Mouse (Mus musculus) brown adipose tissue, adult 24 weeks (tissue): ENCODE results near the gene Wnt9b. TPM values are rescaled to one million over a fixed set of nuclear protein-coding genes. Genes with fewer than 3 reads are reported as not detected.
A peak's percentile ranks its signal among the peaks of the same experiment; 100 is the strongest.

Experiments used
- H3K27ac ChIP-seq: fragments of 200-500 bp; replicated peaks from 2 replicates; pipeline ENCODE4 v1.5.1; 2012; ENCODE audit warnings: low read depth, mild to moderate bottlenecking, low read length
- H3K4me1 ChIP-seq: fragments of 200-500 bp; 2 replicates; pipeline ENCODE4 v1.6.1; 2012; ENCODE audit warnings: low read length, mixed read lengths; ENCODE audit not compliant: control insufficient read depth, insufficient read depth, insufficient read length
- H3K4me3 ChIP-seq: fragments of 200-500 bp; 2 replicates; pipeline ENCODE4 v1.5.1; 2012; ENCODE audit warnings: low read depth, mild to moderate bottlenecking, low read length, moderate library complexity; ENCODE audit not compliant: insufficient read depth
- polyA plus RNA-seq: library from polyadenylated mRNA; stranded (reverse); fragments of >200 nt; gene quantifications from 2 replicates; pipeline ENCODE4 v1.2.4, GENCODE M21; 2012; ENCODE audit not compliant: missing spikeins, insufficient read depth, insufficient read length

Wnt9b gene
- polyA plus RNA-seq, 1 experiment: not detected

DNA sequence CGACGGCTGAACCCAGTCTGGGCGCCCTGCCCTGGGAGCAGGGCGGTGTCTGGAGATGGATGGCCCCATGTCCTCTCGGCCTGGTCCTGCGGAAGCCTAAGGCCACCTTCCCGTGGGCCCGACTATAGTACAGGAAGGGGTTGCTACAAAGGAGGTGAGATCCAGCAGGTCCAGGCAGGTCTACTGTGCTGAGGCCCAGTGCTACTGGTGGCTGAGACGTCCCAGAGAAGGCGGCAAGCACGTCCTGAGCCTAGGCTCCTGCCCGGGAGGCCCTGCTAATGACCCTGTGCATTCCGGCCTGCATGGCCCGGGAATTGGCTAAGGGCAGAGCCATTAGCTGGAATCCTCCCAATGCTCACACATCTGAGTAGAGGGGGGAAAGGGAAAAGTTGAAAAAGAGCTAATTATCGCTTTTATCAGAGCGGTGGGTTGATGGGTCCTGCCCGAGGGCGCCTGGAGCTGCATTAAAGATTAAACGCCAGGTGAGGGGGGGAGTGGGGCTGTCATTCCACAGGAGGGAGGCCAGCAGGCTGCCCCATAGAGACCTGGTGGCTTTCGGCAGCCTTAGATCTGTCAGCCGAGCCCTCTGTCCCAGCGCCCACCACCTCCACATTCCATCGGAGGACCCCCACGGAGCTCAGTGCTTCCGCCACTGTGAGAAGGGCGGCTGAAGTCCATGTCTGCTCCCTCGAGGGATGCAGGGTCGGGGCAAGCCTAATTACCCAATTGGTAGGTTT lies 37.6 kb downstream of the Wnt9b start:
- no peak overlapping the region for H3K27ac ChIP-seq
- H3K4me1 ChIP-seq: no peaks in the 10 kb centered on the region
- H3K4me3 ChIP-seq: no peak overlapping the region

DNA sequence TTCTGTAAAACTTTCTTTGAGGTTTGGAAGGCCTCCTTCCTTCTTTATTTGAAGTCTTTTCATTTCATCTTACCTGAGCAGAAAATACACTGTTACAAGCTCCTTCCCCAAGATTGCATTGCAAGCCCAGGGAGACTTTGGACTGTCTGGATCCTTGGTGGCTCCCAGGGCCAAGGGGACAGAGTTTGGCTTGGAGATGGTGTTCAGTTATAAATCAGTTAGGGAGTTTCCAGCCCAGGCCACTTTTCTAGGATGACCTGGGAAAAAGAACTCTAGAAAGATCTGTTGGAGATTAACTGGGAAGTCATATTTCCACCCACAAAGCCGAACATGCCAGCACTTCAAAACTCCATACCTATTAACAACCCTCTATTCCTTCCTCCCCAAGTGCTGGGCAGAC lies 39.6 kb downstream of the Wnt9b start:
- peaks cover 6% of the 10 kb centered on the region for H3K4me1 ChIP-seq
- no peak overlapping the region for H3K4me3 ChIP-seq
- no peak overlapping the region for H3K27ac ChIP-seq

DNA sequence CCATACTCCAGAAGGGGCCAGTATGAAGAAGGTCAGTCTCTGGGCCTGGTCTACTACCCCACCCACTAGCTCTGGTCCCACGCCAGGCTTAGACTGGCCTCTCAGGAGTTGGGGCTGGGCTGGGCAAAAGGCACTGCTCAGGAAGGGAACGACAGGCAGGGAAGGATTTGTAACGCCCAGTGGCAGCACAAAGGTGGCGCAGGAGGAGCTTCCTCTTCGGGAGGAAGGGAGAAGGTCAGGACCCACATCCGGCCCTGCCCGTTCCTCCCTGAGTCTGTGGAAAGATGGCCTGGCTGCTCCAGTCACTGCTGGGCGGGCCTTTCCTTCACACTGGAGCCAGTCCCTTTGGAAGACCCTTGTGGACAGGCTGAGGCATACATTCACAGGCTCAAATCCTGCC lies 42.6 kb downstream of the Wnt9b start:
- Histone ChIP-seq H3K4me1 (peaks cover 6% of the 10 kb centered on the region), H3K4me3 (no peak overlapping the region), H3K27ac (peak overlapping the region; percentile 89)

DNA sequence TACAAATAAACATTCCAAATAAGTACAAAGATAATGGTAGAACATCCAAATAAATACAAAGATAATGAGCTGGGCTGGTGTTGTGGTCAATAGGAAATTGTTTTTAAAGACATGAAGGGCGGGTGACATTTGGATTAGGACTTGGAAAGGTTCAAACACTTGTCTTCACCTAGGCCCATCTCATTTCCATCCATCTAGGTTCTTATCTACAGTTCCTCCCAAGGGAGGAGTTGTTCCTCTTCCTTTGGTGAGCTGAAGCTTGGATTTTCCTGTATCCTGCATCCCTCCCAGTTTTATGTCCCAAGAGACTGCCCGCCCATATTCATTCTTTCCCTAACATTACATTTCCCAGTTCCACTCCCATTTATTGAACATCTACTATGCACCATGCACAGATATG lies 51.4 kb downstream of the Wnt9b start:
- Histone ChIP-seq H3K4me3 (peak overlapping the region; percentile 91), H3K4me1 (0 out of 2 replicates have a peak, but pooled peaks cover 2% of the 10 kb centered on the region), H3K27ac (peak overlapping the region; percentile 100)

DNA sequence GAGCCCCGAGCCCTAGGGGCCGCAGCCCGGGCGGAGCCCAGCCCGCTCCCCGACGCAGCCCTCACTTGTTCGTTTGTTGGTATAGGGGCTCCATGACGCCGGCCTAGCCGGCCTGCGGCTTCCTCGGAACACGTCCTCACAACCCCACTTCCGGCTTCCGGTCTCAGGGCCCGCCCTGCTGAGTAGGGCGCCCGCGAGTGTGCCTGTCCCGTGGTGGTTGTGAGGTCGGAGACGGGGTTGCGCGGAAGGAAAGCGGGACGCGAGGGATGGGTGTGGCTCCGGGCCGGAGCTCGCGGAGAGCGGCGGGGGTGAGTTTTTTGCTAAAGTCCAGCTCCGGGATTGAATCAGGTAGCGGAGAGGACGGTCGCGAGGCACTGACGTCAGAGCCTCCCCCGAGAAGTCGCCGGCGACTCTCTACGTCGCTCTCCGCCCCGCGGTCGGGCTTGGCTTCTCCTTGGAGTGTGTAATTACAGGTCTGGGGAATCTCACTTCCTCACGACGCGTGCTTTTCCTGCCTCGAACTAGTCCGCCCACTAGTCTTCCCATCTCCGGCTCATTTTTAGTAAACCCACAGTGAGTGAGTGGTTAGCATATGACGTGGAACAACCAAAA lies 52.0 kb downstream of the Wnt9b start, which contains the start of gene Gosr2:
Gosr2 (minus strand) TSS at position 334 of the 612 bp plus-strand sequence.
- peaks cover 2% of the 10 kb centered on the region; the same call in 1 of the 2 replicates for H3K4me1 ChIP-seq
- peak within 1 kb of the TSS; percentile 91 for H3K4me3 ChIP-seq
- H3K27ac ChIP-seq: peak within 1 kb of the TSS; percentile 100

DNA sequence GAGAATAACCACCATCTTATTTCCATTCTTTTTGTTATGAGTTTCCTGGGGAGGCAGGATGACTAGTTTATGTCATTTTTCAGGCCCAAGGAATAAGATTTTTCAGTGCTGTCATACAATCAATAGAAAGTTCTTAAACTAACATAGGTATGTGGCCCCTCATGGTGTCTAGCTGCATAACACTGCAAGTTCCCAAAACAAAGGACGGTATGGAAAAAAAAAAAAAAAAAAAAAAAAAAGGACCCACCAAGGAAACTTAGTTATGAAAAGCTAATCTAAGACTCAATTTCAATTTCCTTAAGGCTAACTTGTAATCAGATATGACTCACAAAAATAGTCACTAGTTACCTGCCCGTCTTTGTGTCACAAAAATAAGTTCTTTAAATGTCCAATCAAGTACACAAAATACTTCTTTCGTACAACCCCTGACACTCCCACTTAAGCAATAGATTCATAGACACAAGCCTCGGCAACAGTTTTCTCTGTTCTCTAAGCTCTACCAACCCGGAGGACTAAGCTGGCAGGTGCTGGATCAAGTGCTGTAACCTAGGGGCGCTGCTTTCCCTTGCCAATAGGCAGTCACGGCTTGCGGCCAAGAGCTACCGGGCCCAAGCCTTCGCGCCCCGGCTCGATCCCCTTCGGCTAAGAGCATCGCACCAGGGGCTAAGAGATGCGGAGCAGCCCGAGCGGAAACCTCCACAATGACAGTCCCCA lies 52.6 kb downstream of the Wnt9b start:
- peaks cover 4% of the 10 kb centered on the region; the same call in 1 of the 2 replicates for H3K4me1 ChIP-seq
- H3K27ac ChIP-seq: peak overlapping the region; percentile 100
- H3K4me3 ChIP-seq: peak overlapping the region; percentile 91

DNA sequence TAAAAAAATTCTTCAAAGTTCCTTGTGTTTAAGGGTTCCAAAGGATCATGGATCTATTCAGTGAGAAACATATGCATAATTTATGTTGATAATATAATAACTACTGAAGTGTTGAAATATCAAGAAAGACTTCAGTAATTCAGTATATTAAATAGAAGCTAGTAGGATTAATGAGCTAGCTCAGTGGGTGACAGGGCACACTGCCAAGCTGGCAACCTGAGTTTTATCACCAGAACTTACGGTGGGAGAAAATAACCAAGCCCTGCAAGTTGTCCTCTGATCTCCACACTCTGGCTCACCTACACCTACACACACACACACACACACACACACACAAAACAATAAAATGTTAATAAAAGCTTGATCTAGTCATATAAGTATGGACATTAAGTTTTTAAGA lies 56.4 kb downstream of the Wnt9b start:
- H3K27ac ChIP-seq: no peak overlapping the region
- H3K4me1 ChIP-seq: peaks cover 16% of the 10 kb centered on the region
- H3K4me3 ChIP-seq: no peak overlapping the region

DNA sequence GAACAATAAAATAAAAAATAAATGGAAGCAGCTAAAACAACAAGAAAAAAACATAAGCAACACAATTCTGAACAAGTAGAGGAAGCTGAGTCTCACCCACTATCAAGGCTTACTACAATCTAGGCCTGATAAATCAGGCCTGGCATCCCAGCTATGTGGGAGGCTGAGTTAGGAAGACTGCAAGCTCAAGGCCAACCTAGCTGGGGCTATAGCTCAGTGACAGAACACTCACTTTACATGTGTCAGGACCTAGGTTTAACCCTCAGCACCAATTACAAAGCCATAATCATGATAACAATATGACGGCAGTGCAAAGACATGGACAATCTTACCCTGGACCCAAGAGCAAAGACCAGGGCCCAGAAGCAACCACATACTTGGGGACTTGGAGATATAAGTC lies 58.6 kb downstream of the Wnt9b start:
- Histone ChIP-seq H3K27ac (no peak overlapping the region), H3K4me1 (peaks cover 15% of the 10 kb centered on the region), H3K4me3 (no peak overlapping the region)

DNA sequence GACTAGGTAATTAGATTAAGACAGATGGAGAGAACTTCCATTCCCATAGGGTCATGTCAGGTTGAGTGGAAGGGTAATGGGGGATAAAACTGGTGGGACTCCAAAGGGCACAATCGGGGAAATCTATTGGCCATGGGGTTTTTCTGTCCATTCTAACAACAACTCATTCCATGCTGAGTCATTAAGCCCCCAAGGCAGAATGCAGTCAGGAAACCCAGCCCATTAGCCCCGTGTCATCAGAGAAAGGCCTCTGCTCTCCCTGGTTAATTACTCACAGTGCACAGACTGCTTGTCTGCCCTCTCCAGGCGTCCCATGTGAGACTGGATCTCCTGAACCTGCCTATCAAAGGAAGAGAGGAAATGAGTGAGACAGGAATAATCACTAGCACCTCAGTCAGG lies 60.6 kb downstream of the Wnt9b start:
- H3K4me3 ChIP-seq: no peak overlapping the region
- H3K4me1 ChIP-seq: peaks cover 15% of the 10 kb centered on the region
- no peak overlapping the region for H3K27ac ChIP-seq

DNA sequence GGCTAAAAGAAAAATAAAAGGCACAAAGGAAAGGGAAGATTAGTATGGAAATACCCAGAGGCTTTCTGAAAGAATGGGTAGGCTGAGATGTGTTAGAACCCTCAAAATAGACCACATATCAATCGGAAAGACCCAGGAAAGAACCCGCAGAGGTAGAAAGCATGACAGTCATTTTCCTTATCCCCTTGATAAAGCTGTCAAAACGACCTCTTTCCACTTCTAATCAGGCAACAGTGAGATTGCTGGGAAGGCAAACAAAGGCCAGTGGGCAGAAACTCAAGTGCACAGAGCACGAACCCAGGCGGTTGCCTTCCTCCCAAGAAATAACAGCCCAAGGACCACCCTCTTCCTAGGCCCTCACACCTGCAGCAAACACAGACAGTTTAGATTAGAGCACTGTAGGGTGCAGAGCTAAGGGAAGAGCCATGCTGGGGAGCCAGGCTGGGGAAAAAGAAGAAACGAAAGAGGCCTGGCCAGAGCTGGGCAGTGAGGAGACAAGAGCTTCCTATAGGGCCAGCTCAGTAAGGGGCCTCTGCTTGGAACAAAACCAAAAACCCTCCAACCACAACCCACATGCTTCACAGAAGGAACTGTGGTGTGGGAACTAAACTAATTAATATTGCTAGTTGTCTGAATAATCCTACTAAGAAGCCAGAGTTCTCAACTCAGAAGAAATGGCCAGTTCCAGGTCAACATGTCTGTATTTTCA lies 61.2 kb downstream of the Wnt9b start:
- Histone ChIP-seq H3K4me3 (no peak overlapping the region), H3K4me1 (peaks cover 15% of the 10 kb centered on the region), H3K27ac (no peak overlapping the region)

DNA sequence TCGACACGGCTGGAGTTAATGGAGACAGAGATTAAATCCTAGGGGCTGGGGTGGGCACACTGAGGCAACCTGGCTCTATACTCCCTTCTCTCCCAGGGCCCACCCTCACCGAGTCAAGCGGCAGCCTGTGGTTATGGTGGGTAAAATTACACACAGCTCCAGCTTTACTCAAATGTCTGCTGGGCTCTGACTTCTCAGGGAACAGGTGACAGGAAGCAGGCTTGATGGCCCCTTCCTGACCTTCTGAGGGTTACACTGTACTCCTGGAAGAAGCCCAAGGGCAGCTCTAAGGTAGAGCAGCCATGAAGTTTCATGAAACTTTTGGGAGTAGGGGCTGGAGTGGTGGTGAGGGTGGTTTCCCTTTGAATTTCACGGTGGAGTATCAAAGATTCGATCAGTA lies 62.9 kb downstream of the Wnt9b start:
- H3K4me1 ChIP-seq: peaks cover 13% of the 10 kb centered on the region

DNA sequence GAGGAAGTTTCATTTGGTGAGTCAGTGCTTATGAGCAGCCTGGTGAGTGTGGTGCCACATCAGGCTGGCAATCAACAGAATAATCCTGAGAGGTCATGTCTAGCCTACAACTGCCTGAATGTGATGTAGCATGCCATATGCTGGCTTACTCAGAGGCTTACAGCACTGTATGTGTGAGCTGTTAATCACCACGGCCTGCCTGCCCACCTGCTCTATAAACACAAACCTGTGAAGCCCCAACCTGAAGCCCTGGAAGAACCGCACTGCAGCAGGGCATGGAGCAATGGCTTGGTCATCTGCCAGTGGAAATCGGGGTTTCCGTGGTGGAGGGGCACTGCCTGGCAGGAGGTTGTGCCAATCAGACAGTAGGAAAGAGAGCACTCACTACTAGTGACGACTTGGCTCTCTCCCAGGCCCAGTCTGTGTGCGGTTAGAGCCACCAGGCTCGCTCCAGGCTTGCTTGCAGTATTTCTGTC lies 64.3 kb downstream of the Wnt9b start:
- Histone ChIP-seq H3K4me1 (peaks cover 7% of the 10 kb centered on the region), H3K4me3 (no peak overlapping the region), H3K27ac (no peak overlapping the region)

More for the DNA sequence above, 62.9 kb downstream of the Wnt9b start:
- H3K4me3 ChIP-seq: no peak overlapping the region
- no peak overlapping the region for H3K27ac ChIP-seq

DNA sequence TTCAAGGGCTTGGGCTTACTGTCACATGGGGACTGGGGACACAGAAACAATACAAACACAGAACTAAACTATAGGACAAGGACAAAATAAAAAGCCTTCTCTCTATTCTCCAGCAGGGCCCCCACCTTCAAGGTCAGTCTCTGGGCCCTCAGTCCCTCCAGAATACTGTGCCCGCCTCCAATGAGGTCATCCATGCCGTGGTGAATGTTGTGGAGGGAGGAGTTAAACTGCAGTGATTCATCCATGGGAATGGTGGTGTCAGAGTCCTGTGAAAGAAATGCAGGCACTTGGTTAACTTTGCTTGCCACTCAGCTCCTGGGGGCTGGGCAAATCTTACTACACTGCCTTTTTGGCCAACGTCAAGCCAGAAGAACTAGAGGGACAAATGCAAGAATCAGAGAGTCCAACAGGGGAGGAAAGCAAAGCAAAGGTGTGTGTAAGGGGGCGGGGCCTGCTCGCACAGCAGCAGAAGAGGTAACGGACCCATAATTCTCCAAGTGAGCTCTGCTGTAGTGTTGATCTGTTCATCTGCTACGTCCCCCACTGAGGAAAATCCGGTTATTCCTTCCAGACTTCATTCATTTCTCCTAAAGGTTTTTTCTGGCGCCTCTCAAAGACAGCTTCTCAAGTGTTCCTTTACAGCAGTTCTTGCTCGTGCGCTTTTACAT lies 65.8 kb downstream of the Wnt9b start:
- H3K4me1 ChIP-seq: no peaks in the 10 kb centered on the region
- H3K27ac ChIP-seq: no peak overlapping the region
- no peak overlapping the region for H3K4me3 ChIP-seq
